Mouse (Mus musculus) embryonic fibroblast, embryonic 13.5 days (primary cell): Measurements from ENCODE around the gene Brms1.

Experiments
- CTCF ChIP-seq: IDR thresholded peaks from 2 replicates; pipeline ENCODE4 v1.5.1; 2011; ENCODE audit warnings: mild to moderate bottlenecking, control low read depth, low read length, moderate library complexity, borderline replicate concordance; ENCODE audit not compliant: insufficient read depth
- POLR2A ChIP-seq: IDR thresholded peaks from 2 replicates; pipeline ENCODE4 v1.6.1; 2011; ENCODE audit warnings: low read depth, mild to moderate bottlenecking, control low read depth, low read length, moderate library complexity

DNA sequence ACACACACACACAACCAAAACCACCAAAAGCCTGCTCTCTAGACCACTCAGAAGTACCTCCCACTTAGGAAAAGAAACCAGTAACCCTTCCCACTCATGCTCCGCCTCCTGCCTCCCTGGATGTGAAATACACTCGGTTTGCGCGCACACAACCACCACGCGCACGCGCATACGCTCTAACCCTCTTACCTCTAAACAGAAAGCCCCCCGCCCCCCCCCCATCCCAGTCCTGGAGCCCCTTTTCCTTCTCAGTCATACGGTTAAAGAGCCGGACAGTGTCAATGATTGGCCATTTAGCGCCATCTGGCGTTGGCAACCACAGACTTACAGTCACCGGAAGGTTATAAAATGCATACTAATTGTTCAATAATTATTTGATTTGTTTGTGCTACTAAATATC is 31.9 kb downstream of the Brms1 start:
- TF ChIP-seq POLR2A, result no peak; the same call in 1 of the 2 replicates
- TF ChIP-seq CTCF, result peak; percentile 45; the same call in 1 of the 2 replicates
